Mouse (Mus musculus) midbrain, postnatal 0 days (tissue): ENCODE results near the gene Dok7. TPM values are rescaled to one million over a fixed set of nuclear protein-coding genes. Genes with fewer than 3 reads are reported as not detected.

Experiments
- ATAC-seq: fragments of 200-750 bp; cut with Nextera tagmentation; 2 replicates; pipeline ENCODE4 v1.8.0; 2017; ENCODE audit warnings: moderate number of reproducible peaks, mild to moderate bottlenecking, moderate TSS enrichment, moderate library complexity; ENCODE audit not compliant: low FRiP score
- DNase-seq: peaks from one replicate; pipeline ENCODE4 v3.0.0-alpha.2; 2015; ENCODE audit warnings: low spot score
- H3K27ac ChIP-seq: fragments of 300-500 bp; sonication (generic); 2 replicates; pipeline ENCODE4 v1.5.1; 2014; ENCODE audit warnings: low read depth, mild to moderate bottlenecking, low read length, mixed read lengths
- H3K27me3 ChIP-seq: fragments of 300-500 bp; sonication (generic); 2 replicates; pipeline ENCODE4 v1.6.1; 2014; ENCODE audit warnings: low read length, control low read depth, mixed read lengths; ENCODE audit not compliant: insufficient read depth
- H3K36me3 ChIP-seq: fragments of 300-500 bp; sonication (generic); 2 replicates; pipeline ENCODE4 v1.6.1; 2014; ENCODE audit warnings: low read length, control low read depth, mixed read lengths; ENCODE audit not compliant: insufficient read depth
- H3K4me1 ChIP-seq: fragments of 300-500 bp; sonication (generic); 2 replicates; pipeline ENCODE4 v1.6.1; 2014; ENCODE audit warnings: mild to moderate bottlenecking, control low read depth, antibody characterized with exemption, low read length, mixed read lengths; ENCODE audit not compliant: insufficient read depth
- H3K4me2 ChIP-seq: fragments of 300-500 bp; sonication (generic); 2 replicates; pipeline ENCODE4 v1.6.1; 2014; ENCODE audit warnings: low read depth, mild to moderate bottlenecking, low read length, mixed read lengths; ENCODE audit not compliant: poor library complexity, severe bottlenecking
- H3K4me3 ChIP-seq: fragments of 300-500 bp; sonication (generic); 2 replicates; pipeline ENCODE4 v1.5.1; 2014; ENCODE audit warnings: low read depth, mild to moderate bottlenecking, low read length, moderate library complexity
- H3K9ac ChIP-seq: fragments of 300-500 bp; sonication (generic); replicated peaks from 2 replicates; pipeline ENCODE4 v1.6.1; 2014; ENCODE audit warnings: mild to moderate bottlenecking, low read length, moderate library complexity, mixed read lengths; ENCODE audit not compliant: poor library complexity, severe bottlenecking
- H3K9me3 ChIP-seq: fragments of 300-500 bp; sonication (generic); 2 replicates; pipeline ENCODE4 v1.6.1; 2016; ENCODE audit warnings: low read length, control low read depth
- CTCF ChIP-seq: IDR thresholded peaks from 2 replicates; pipeline ENCODE4 v1.5.1; 2016; ENCODE audit warnings: antibody characterized with exemption, mild to moderate bottlenecking
- WGBS: fragments of 180-500 bp; shearing (Covaris S2); extraction: QIAGEN DNeasy Blood & Tissue Kit; methylation state at CpG from one replicate; pipeline ENCODE4 v1.1.7; 2014; 5-methylcytosine and 5-hydroxymethylcytosine counted together
- polyA plus RNA-seq: library from polyadenylated mRNA; unstranded; fragments of >200 nt; fragmentation: Nextera tagmentation; extraction: Ambion mirVana; gene quantifications from 2 replicates; pipeline ENCODE4 v1.2.1, GENCODE M21; 2015
- total RNA-seq: library from RNA; depleted of rRNA; stranded (reverse); fragments of >200 nt; gene quantifications from 2 replicates; pipeline ENCODE4 v1.2.3, GENCODE M21; 2014

The Dok7 gene
- total and polyA plus RNA-seq, 2 experiments from 2014 or later, result 10.8 to 25.1 TPM

DNA sequence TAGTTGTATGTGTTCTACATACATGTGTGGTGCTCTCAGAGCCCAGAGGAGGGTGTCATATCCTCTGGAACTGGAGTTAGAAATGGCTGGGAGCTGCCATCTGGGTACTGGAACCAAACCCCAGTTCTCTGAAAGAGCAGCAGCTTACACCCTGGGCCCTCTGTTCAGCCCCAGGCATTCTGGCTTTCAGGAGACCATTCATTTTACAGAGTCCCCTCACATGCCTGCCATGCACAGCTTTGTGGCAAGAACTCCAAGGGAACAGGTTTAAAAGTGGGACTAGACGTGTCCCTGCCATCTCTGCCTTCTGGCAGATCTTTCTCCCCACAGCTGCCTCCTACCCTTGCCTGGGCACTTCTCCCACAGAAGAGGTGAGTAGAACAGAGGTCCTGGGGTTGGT, 22.9 kb upstream of the Dok7 start:
- peaks cover 24% of the 10 kb centered on the region for H3K36me3 ChIP-seq
- no peaks in the 10 kb centered on the region for H3K4me1 ChIP-seq
- no peak overlapping the region for H3K27ac ChIP-seq
- no peak overlapping the region for H3K4me3 ChIP-seq
- H3K9ac ChIP-seq, result no peak overlapping the region
- H3K27me3 ChIP-seq, result no peaks in the 10 kb centered on the region
- DNase-seq (no peak), ATAC-seq (no peak)
- H3K9me3 ChIP-seq, result no peaks in the 10 kb centered on the region
- H3K4me2 ChIP-seq, result no peak overlapping the region
- TF ChIP-seq CTCF, result no peak
- 79% methylated on average over 1 of the region's 1 CpGs for WGBS

DNA sequence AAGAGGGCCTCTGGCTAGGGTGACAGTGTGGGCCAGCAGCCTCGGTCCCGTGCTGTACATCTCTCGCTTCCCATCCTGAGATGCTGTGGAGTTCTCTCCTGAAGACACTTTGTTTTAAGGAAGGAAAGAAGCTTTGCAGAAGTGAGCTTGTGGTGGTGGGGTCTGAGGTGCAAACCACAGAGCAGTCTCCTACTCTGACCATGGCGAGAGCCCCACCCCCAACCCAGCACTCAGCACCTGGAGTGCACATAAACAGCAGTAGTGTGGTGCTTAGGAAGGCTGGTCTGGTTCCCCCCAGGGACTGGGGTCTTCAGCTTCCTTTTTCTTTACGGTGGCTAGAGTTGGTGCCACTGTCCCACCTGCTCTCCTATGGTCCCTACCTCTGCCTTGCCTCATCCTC, 21.4 kb upstream of the Dok7 start:
- Histone ChIP-seq H3K9me3 (no peaks in the 10 kb centered on the region), H3K4me3 (no peak overlapping the region), H3K27me3 (no peaks in the 10 kb centered on the region), H3K4me2 (no peak overlapping the region), H3K27ac (no peak overlapping the region), H3K36me3 (peaks cover 15% of the 10 kb centered on the region), H3K9ac (no peak overlapping the region), H3K4me1 (no peaks in the 10 kb centered on the region)
- DNase-seq, result no peak
- 89% methylated on average over 5 of the region's 5 CpGs for WGBS
- ATAC-seq, result no peak
- no peak for TF ChIP-seq CTCF

DNA sequence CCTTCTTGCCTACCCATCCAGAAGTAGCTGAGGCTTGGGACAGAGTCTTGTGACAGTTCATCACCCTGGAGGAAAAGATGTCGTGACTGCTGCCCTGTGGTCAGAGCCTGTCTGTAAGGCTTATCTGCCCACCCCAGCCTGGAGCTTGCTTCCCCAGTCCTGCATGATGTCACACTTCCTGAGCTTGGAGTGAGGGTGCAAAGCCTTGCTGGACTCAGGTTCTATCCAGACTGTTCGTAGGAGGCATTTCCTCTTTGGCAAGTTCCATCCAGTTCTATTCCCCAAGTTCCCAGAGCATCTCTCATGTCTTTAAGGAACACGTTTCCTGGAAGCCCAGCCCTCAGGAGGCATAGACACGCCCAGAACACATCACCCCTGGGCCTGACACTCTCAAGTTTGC, 20.8 kb upstream of the Dok7 start:
- TF ChIP-seq CTCF, result no peak
- Histone ChIP-seq H3K27me3 (no peaks in the 10 kb centered on the region), H3K4me3 (no peak overlapping the region), H3K36me3 (peaks cover 13% of the 10 kb centered on the region), H3K4me2 (no peak overlapping the region), H3K9me3 (no peaks in the 10 kb centered on the region), H3K9ac (no peak overlapping the region), H3K4me1 (no peaks in the 10 kb centered on the region), H3K27ac (no peak overlapping the region)
- 77% methylated on average over 4 of the region's 4 CpGs for WGBS
- DNase-seq (no peak), ATAC-seq (no peak)

- H3K4me3 ChIP-seq, result no peak overlapping the region
- H3K27me3 ChIP-seq, result no peaks in the 10 kb centered on the region
- H3K4me2 ChIP-seq, result no peak overlapping the region
- TF ChIP-seq CTCF, result no peak
- DNase-seq (no peak), ATAC-seq (no peak)
- no peaks in the 10 kb centered on the region for H3K4me1 ChIP-seq
- no peak overlapping the region for H3K9ac ChIP-seq
- no peak overlapping the region for H3K27ac ChIP-seq
- no peaks in the 10 kb centered on the region for H3K9me3 ChIP-seq
- peaks cover 7% of the 10 kb centered on the region for H3K36me3 ChIP-seq
Measured at GRCm38 (mm10) chr5:35037438-35037837, 19.1 kb upstream of the Dok7 start.

DNA sequence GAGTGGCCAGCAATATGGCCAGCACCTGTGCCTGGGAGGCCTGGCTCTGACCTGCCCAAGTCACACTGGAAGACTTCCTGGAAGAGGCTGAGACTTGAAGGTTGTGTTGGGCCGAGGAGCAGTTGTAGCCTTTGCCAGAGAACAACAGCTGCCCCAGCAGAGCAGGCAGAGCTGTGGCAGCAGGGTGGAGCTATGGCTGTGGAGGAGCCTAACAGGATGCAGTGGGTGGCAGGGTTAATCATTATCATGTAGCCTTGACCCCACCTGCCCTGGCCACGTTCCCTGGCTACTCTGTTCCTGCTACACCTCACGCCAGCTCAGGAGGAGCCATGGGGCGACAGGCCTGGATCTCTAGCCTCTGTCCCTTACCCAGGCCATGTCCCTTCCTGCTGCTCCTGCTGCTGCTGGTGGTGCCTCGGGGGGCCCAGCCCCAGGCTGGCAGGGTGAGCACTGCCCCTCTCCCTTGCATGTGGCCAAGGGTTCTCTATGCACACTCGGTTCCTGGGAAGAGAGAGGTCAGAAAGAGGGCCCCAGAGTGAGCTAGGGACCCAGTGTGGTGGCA, 15.2 kb upstream of the Dok7 start, which contains the start of gene Hgfac:
Hgfac (plus strand) TSS at position 242 of the 562 bp plus-strand sequence.
- DNase-seq (no peak), ATAC-seq (no peak)
- TF ChIP-seq CTCF, result no peak
- 74% methylated on average over 6 of the region's 6 CpGs for WGBS
- no peaks in the 10 kb centered on the region for H3K27me3 ChIP-seq
- no peaks in the 10 kb centered on the region for H3K36me3 ChIP-seq
- H3K9me3 ChIP-seq, result no peaks in the 10 kb centered on the region
- H3K4me1 ChIP-seq, result no peaks in the 10 kb centered on the region
- no peak within 1 kb of the TSS for H3K4me2 ChIP-seq
- H3K27ac ChIP-seq, result no peak within 1 kb of the TSS
- H3K9ac ChIP-seq, result no peak within 1 kb of the TSS
- H3K4me3 ChIP-seq, result no peak within 1 kb of the TSS

DNA sequence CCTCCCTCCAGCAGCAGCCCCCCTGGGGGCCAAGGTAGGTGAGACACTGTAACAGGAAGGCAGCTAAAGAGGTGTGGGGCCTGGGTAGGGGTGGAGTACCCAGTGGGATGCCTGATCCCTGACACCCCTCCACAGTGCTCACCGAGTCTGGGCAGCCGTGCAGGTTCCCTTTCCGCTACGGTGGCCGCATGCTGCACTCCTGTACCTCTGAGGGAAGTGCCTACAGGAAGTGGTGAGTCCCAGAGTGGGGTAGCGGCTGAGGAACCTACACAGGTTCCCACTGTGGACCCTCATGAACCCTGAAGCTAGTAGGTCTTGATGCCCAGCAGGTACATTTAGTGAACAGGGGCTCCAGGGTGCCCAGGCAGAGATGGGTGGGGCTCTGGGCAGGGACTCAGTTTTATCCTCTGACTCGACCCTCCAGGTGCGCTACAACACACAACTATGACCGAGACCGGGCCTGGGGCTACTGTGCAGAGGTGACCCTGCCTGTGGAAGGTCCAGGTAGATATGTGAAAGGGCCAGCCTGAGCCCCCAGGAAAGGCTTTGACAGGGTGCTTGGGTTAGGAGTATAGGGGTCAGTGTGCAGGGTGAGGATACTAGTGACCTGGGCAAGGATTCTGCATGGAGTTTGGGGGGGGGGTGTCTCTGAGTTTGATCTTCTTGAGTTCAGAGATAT, 14.0 kb upstream of the Dok7 start:
- H3K27ac ChIP-seq, result no peak overlapping the region
- no peaks in the 10 kb centered on the region for H3K36me3 ChIP-seq
- no peaks in the 10 kb centered on the region for H3K27me3 ChIP-seq
- no peaks in the 10 kb centered on the region for H3K4me1 ChIP-seq
- no peak overlapping the region for H3K4me2 ChIP-seq
- no peak overlapping the region for H3K4me3 ChIP-seq
- peak; percentile 6; the same call in 1 of the 2 replicates for ATAC-seq
- no peaks in the 10 kb centered on the region for H3K9me3 ChIP-seq
- no peak for TF ChIP-seq CTCF
- WGBS, result 79% methylated on average over 10 of the region's 10 CpGs
- H3K9ac ChIP-seq, result no peak overlapping the region
- no peak for DNase-seq
